Mouse (Mus musculus): ENCODE data around the gene Sp1.

Gene Sp1

GRCm38 (mm10) chr15:102473246-102473645, 67.3 kb downstream of the Sp1 start:
- no peak for DNase-seq (ENCODE audit: low read depth, low spot score)

- no peak for DNase-seq (ENCODE audit: low read depth, low spot score)
Measured at GRCm38 (mm10) chr15:102474520-102474919, 68.6 kb downstream of the Sp1 start.

- DNase-seq (ENCODE audit: low read depth, low spot score) = no peak
Measured at GRCm38 (mm10) chr15:102483136-102483535, 77.2 kb downstream of the Sp1 start.

- DNase-seq (ENCODE audit: low read depth, low spot score) = no peak
Measured at GRCm38 (mm10) chr15:102485853-102486252, 79.9 kb downstream of the Sp1 start.

All from ES-CJ7 (cell line).